Mouse (Mus musculus) G1E (cell line): ENCODE measurements at regions not wholly inside any gene's neighbourhood (a gene's known extent, or its start where the extent isn't known, plus 50 kb on each side); places are given as distances from the start of the nearest gene placed in this dataset.

Experiments
- CTCF ChIP-seq: IDR thresholded peaks from 2 replicates; pipeline ENCODE4 v1.5.1; 2012; ENCODE audit warnings: low read depth, low read length, inconsistent platforms, mixed read lengths
- GATA1 ChIP-seq: IDR thresholded peaks from 2 replicates; pipeline ENCODE4 v1.6.1; 2012; ENCODE audit warnings: borderline replicate concordance, low read length, inconsistent platforms, mixed read lengths
- GATA2 ChIP-seq: IDR thresholded peaks from 2 replicates; pipeline ENCODE4 v1.6.1; 2012; ENCODE audit warnings: low read depth, low read length, inconsistent platforms, borderline replicate concordance
- POLR2AphosphoS5 ChIP-seq: IDR thresholded peaks from 2 replicates; pipeline ENCODE4 v1.6.1; 2012; ENCODE audit warnings: low read depth, low read length, inconsistent platforms; ENCODE audit not compliant: insufficient replicate concordance
- TAL1 ChIP-seq: conservative IDR thresholded peaks from 2 replicates; pipeline ENCODE4 v1.6.1; 2012; ENCODE audit warnings: low read depth, low read length, inconsistent platforms, mixed read lengths

DNA sequence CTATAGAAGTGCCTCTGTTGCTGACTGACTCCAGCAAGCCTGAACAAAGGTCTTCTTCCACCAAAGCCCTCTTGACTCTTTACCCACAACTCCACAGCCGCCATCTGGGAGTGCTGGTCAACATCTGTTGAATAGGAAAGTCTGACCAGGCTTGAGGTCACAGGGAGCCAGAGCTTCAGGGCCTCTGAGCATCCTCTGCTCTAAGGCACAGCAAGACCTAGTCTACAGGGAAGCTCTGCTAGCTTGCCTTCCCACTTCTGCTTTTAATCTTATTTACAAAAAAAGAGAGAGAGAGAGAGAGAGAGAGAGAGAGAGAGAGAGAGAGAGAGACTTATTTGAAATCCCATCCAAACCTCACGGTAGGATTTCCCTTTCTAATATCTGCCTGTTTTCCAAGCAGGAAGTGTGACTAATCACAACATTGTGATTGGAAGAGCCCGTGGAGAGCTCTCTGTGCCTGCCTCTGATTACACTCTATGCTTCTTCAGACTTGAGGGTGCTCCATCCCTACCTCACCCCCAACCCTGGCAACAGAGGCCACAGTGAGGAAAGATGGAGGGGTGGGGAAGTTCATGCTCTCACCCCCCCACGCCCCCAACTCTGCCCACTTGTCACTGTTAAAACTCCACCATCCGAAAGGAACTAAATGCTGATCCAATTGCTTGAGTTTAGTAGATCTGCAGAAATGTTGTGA lies 194.1 kb downstream of the Sp3 start:
- TF ChIP-seq CTCF = no peak
- TF ChIP-seq GATA2 = no peak
- no peak for TF ChIP-seq GATA1
- no peak for TF ChIP-seq TAL1
- TF ChIP-seq POLR2AphosphoS5 = no peak
